Mouse (Mus musculus): ENCODE data around the gene Aasdh.

DNA sequence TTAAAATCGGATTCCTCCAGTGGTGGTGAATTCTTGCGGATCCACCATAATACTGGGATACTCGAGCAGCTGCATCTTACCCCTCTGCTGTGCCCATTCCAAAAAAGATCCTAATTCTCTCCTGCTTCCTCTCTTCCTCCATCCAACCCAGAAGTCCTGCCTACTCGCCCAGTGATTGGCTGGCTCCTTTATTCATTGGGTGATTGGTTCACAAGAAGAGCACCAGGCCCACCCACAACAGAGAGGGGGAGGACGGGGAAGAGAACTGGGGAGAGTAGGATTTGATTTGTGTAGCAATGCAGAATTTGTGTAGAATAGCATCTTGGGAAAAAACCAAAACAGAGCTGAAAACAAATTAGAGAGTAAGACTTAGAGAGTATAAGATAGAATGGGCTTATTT, 68.3 kb downstream of the Aasdh start:
- TF ChIP-seq CTCF (IDR thresholded peaks at IDR 0.05; ENCODE audit: borderline replicate concordance, insufficient read depth, low read depth, low read length) (no peak), POLR2A (IDR thresholded peaks at IDR 0.05; ENCODE audit: borderline replicate concordance, insufficient read depth, low read length) (no peak)
